Mouse (Mus musculus) olfactory bulb, adult 2 months (tissue): ENCODE measurements around the gene Slc2a10. TPM values are rescaled to one million over a fixed set of nuclear protein-coding genes. Genes with fewer than 3 reads are reported as not detected.
"Not testable (repeated sequence)": the region's sequence is repeated elsewhere in the genome, so short reads cannot be mapped to it uniquely, and the experiment has no call there.

Experiments
- H3K27ac ChIP-seq: fragments of 200-500 bp; 2 replicates; pipeline ENCODE4 v1.5.1; 2012; ENCODE audit warnings: low read depth, low read length; ENCODE audit not compliant: insufficient read depth
- H3K4me1 ChIP-seq: fragments of 200-500 bp; 2 replicates; pipeline ENCODE4 v1.6.1; 2012; ENCODE audit warnings: low read length; ENCODE audit not compliant: control insufficient read depth, insufficient read depth
- H3K4me3 ChIP-seq: fragments of 200-500 bp; 2 replicates; pipeline ENCODE4 v1.5.1; 2012; ENCODE audit warnings: mild to moderate bottlenecking, low read depth, low read length, moderate library complexity; ENCODE audit not compliant: insufficient read depth
- CTCF ChIP-seq: fragments of 200-500 bp; IDR thresholded peaks from 2 replicates; pipeline ENCODE4 v1.5.1; 2012; ENCODE audit warnings: low read depth, mild to moderate bottlenecking, low read length, moderate library complexity; ENCODE audit not compliant: insufficient read depth
- POLR2A ChIP-seq: fragments of 200-500 bp; IDR thresholded peaks from 2 replicates; pipeline ENCODE4 v1.6.1; 2012; ENCODE audit warnings: mild to moderate bottlenecking, low read depth, low read length, moderate library complexity; ENCODE audit not compliant: insufficient read depth
- WGBS: fragments of 180-500 bp; shearing (Covaris S2); methylation state at CpG from one replicate; pipeline ENCODE4 v1.1.7; 2018; 5-methylcytosine and 5-hydroxymethylcytosine counted together
- polyA plus RNA-seq: library from polyadenylated mRNA; stranded (reverse); fragments of >200 nt; gene quantifications from 2 replicates; pipeline ENCODE4 v1.2.4, GENCODE M21; 2012; ENCODE audit warnings: low replicate concordance; ENCODE audit not compliant: missing spikeins, insufficient read depth, insufficient read length

The Slc2a10 gene
- polyA plus RNA-seq, 1 experiment, result not detected

DNA sequence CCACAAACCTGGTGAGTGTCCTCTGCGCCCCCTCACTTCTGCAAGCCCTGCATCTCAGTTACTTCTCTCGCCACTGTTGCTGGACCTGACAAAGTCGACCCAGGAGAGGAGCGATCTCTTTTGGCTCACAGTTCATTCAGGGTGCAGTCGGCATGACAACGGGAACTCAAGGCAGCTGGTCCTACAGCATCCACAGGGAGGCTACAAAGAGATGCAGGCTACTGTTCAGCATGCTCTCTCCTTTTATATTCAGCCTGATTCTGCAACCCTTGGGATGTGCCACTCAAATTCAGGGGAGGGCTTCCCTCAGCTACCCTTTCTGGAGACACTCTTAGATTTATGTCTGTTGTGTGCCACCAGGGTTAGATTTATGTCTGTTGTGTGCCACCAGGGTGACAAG is 45.0 kb downstream of the Slc2a10 start:
- Histone ChIP-seq H3K4me3 (no peak overlapping the region), H3K4me1 (no peaks in the 10 kb centered on the region), H3K27ac (no peak overlapping the region)
- TF ChIP-seq CTCF (no peak), POLR2A (no peak)
- 45% methylated on average over 6 of the region's 6 CpGs for WGBS

- not testable (repeated sequence) for H3K27ac ChIP-seq, H3K4me3 ChIP-seq, H3K4me1 ChIP-seq
- 80% methylated on average over 7 of the region's 7 CpGs for WGBS
These were observed 46.8 kb downstream of the Slc2a10 start for GRCm38 (mm10) chr2:165550410-165550809.

DNA sequence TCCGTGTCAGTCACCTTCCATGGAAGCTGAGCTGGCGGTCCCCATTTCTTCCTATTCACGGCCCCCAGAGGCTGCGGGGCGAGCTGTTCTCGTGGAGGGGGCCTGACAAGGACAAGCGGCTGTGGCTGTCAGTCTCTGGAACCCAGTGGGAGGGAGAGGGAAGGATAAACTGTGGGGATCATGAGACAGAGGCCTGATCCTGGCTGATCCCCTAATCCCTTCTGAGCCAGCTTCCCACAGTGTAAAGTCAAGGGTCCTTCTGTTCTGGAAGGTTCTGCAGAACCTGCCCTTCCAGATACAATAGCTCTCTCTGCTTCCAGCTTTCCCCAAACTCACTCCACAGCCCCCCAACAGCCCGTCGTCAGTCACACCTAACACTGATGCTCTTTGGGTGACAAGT is 50.5 kb downstream of the Slc2a10 start:
- WGBS, result 75% methylated on average over 9 of the region's 9 CpGs
- no peaks in the 10 kb centered on the region for H3K4me1 ChIP-seq
- no peak overlapping the region for H3K27ac ChIP-seq
- H3K4me3 ChIP-seq, result no peak overlapping the region
- TF ChIP-seq POLR2A (no peak), CTCF (no peak)

- TF ChIP-seq POLR2A, result no peak
- TF ChIP-seq CTCF, result no peak
- WGBS, result 92% methylated on average over 7 of the region's 7 CpGs
- Histone ChIP-seq H3K4me1 (no peaks in the 10 kb centered on the region), H3K27ac (no peak overlapping the region), H3K4me3 (no peak overlapping the region)
These were observed 53.7 kb downstream of the Slc2a10 start for GRCm38 (mm10) chr2:165557278-165557677.

GRCm38 (mm10) chr2:165558916-165559315 is 55.3 kb downstream of the Slc2a10 start:
- TF ChIP-seq CTCF, result no peak
- TF ChIP-seq POLR2A, result no peak
- Histone ChIP-seq H3K4me3 (no peak overlapping the region), H3K27ac (no peak overlapping the region), H3K4me1 (peaks cover 8% of the 10 kb centered on the region)
- 52% methylated on average over 11 of the region's 11 CpGs for WGBS

GRCm38 (mm10) chr2:165559506-165560235 is 56.1 kb downstream of the Slc2a10 start:
- H3K4me1 ChIP-seq, result peaks cover 8% of the 10 kb centered on the region
- WGBS, result 57% methylated on average over 11 of the region's 11 CpGs
- no peak overlapping the region for H3K27ac ChIP-seq
- no peak overlapping the region for H3K4me3 ChIP-seq
- TF ChIP-seq CTCF, result no peak
- TF ChIP-seq POLR2A, result no peak

GRCm38 (mm10) chr2:165561861-165562260 is 58.3 kb downstream of the Slc2a10 start:
- Histone ChIP-seq H3K4me1 (peaks cover 8% of the 10 kb centered on the region), H3K27ac (no peak overlapping the region), H3K4me3 (no peak overlapping the region)
- WGBS, result 77% methylated on average over 6 of the region's 6 CpGs
- TF ChIP-seq POLR2A, result no peak

DNA sequence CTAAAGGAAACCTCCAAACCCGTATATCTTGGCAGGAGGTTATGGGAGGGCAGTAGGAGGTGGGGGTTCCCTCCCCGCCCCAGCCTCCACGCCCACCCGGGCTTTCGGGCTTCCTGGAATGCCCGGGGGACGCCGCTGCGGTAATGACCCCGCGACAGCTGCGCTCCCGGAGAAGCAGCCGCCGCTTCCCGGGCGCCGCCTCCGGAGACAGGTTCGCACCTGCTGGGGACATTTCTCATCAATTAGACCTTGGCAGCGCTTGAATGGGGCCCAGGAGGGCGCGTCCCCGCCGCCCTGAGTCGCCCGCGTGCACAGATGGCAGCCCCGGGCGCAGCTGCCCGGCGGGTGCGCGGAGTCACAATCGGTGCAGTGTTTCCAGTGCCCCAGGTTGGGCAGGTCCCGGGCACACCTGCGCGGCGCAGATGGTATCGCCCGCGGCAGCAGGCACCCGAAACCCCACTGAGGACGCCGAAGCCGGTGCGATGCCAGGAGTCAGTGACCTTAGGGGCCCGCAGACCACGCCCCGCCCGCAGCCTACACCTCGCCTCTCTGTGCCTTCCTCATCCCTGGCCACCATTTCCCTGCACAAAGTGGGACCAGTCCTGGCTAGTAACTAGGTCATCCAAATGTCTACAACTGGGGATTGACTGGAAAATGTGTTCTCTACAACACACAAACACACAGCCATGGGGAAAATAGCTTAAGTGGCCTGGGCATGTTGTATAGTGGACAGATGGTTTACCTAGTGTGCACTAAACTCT is 59.9 kb downstream of the Slc2a10 start:
- Histone ChIP-seq H3K4me3 (peak overlapping the region; percentile 28), H3K4me1 (peaks cover 8% of the 10 kb centered on the region), H3K27ac (no peak overlapping the region)
- no peak for TF ChIP-seq POLR2A
- TF ChIP-seq CTCF, result no peak
- 4% methylated on average over 52 of the region's 52 CpGs for WGBS

DNA sequence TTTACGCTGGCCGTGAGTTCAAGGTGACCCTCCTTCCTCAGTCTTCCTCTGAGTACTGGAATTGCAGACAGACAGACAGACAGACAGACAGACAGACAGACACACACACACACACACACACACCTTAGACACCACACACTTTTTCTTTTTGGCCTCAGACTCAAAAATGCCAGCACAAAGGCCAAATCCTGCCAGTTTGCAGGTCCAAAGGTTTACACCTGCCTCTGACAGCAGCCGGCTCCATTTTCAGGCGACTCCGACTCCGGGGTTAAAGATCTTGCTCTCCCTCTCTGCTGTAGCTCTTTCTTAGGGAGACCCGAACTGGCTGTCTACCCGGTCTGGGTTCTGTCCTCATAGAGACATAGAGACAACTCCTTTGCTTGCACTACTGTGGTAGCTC is 60.5 kb downstream of the Slc2a10 start:
- WGBS, result 86% methylated on average over 8 of the region's 8 CpGs
- peaks cover 8% of the 10 kb centered on the region for H3K4me1 ChIP-seq
- no peak overlapping the region for H3K4me3 ChIP-seq
- no peak for TF ChIP-seq POLR2A
- TF ChIP-seq CTCF, result no peak
- H3K27ac ChIP-seq, result no peak overlapping the region

GRCm38 (mm10) chr2:165564620-165565019 is 61.0 kb downstream of the Slc2a10 start:
- TF ChIP-seq POLR2A (no peak), CTCF (no peak)
- Histone ChIP-seq H3K4me3 (no peak overlapping the region), H3K4me1 (peaks cover 8% of the 10 kb centered on the region), H3K27ac (no peak overlapping the region)
- WGBS, result 64% methylated on average over 6 of the region's 6 CpGs
